Mouse (Mus musculus): ENCODE results near the gene Rnf144b.

- TF ChIP-seq CTCF (IDR thresholded peaks at IDR 0.05; ENCODE audit: control insufficient read depth, insufficient read depth, low read length) (no peak), POLR2A (IDR thresholded peaks at IDR 0.05; ENCODE audit: borderline replicate concordance, control insufficient read depth, low read depth, low read length) (no peak)
Measured at GRCm38 (mm10) chr13:47194695-47195094, 72.2 kb downstream of the Rnf144b start.

Data from bone marrow, adult 2 months (tissue).